In genomic region chr8:106573168-106573567, GRCm38 (mm10) we compare ENCODE assay signal across 8 mouse cellular contexts. TPM values are rescaled to one million over a fixed set of nuclear protein-coding genes. Genes with fewer than 3 reads are reported as not detected.
A peak's percentile ranks its signal among the peaks of the same experiment; 100 is the strongest.
DNase-seq lines count a peak whose midpoint lies in the region; ATAC-seq and TF ChIP-seq lines count a peak whose summit lies in the region.
"Not testable (repeated sequence)": the region's sequence is repeated elsewhere in the genome, so short reads cannot be mapped to it uniquely, and the experiment has no call there.

Gene Gm10073, minus strand, starts transcription at chr8:106573461.

- not testable (repeated sequence) for TF ChIP-seq POLR2A in bone marrow, adult 2 months (IDR thresholded peaks at IDR 0.05; ENCODE audit: borderline replicate concordance, control insufficient read depth, low read depth, low read length)

- TF ChIP-seq CTCF in E14TG2a.4 (conservative IDR thresholded peaks at IDR 0.05; ENCODE audit: low read length); bone marrow, adult 2 months (IDR thresholded peaks at IDR 0.05; ENCODE audit: control insufficient read depth, insufficient read depth, low read length): not testable (repeated sequence)

- not testable (repeated sequence) for H3K9ac ChIP-seq in heart, embryonic 16.5 days (ENCODE audit: low read length); kidney, embryonic 15.5 days; lung, embryonic 16.5 days (ENCODE audit: low read length); stomach, embryonic 15.5 days

- H3K36me3 ChIP-seq in E14TG2a.4 (ENCODE audit: insufficient read depth, low read length); heart, embryonic 16.5 days (ENCODE audit: control insufficient read depth, insufficient read depth); kidney, embryonic 15.5 days; lung, embryonic 16.5 days (ENCODE audit: control insufficient read depth, insufficient read depth, low read length); stomach, embryonic 15.5 days: not testable (repeated sequence)

- H3K27ac ChIP-seq in bone marrow, adult 2 months (ENCODE audit: control insufficient read depth, insufficient read depth, low read depth, low read length, poor library complexity); heart, embryonic 16.5 days (ENCODE audit: low read length); kidney, embryonic 15.5 days: not testable (repeated sequence)
- H3K27ac ChIP-seq in lung, embryonic 16.5 days (ENCODE audit: low read length) = 0 out of 2 replicates have a peak within 1 kb of the TSS, but pooled peaks have one; percentile 31
- H3K27ac ChIP-seq in stomach, embryonic 15.5 days = peak within 1 kb of the TSS; percentile 85

- peak within 1 kb of the TSS; percentile 45 for H3K4me3 ChIP-seq in E14TG2a.4 (replicated peaks; ENCODE audit: low read length)
- not testable (repeated sequence) for H3K4me3 ChIP-seq in bone marrow, adult 2 months (replicated peaks; ENCODE audit: control insufficient read depth, low read depth, low read length); heart, embryonic 16.5 days (ENCODE audit: low read length); kidney, embryonic 15.5 days (replicated peaks); lung, embryonic 16.5 days (ENCODE audit: low read length); stomach, embryonic 15.5 days (replicated peaks)

- H3K4me2 ChIP-seq in heart, embryonic 16.5 days (ENCODE audit: low read depth, low read length); lung, embryonic 16.5 days (ENCODE audit: low read depth, low read length): not testable (repeated sequence)
- H3K4me2 ChIP-seq in kidney, embryonic 15.5 days = peak within 1 kb of the TSS; percentile 31; the same call in 1 of the 2 replicates
- H3K4me2 ChIP-seq in stomach, embryonic 15.5 days = peak within 1 kb of the TSS; percentile 32

- not testable (repeated sequence) for ATAC-seq in heart, embryonic 16.5 days (replicated peaks; ENCODE audit: extremely low read depth, insufficient read depth, low FRiP score); kidney, embryonic 15.5 days (replicated peaks; ENCODE audit: low FRiP score); lung, embryonic 16.5 days (ENCODE audit: low read depth); stomach, embryonic 15.5 days (ENCODE audit: insufficient read depth, low FRiP score, low read depth)

- not testable (repeated sequence) for H3K9me3 ChIP-seq in E14TG2a.4 (ENCODE audit: low read length); heart, embryonic 16.5 days (replicated peaks; ENCODE audit: control insufficient read depth, low read length); kidney, embryonic 15.5 days (replicated peaks); lung, embryonic 16.5 days (ENCODE audit: control insufficient read depth, low read length); stomach, embryonic 15.5 days

- intact Hi-C loops in left cerebral cortex, postnatal 14 days (cut with DNase I) = not testable (repeated sequence)

- WGBS in bone marrow, adult 2 months = 76% methylated on average over 20 of the region's 20 CpGs
- WGBS in heart, embryonic 16.5 days = 30% methylated on average over 20 of the region's 20 CpGs
- WGBS in kidney, embryonic 15.5 days = 30% methylated on average over 20 of the region's 20 CpGs
- WGBS in lung, embryonic 16.5 days = 15% methylated on average over 19 of the region's 20 CpGs
- 26% methylated on average over 20 of the region's 20 CpGs for WGBS in stomach, embryonic 15.5 days

- H3K4me1 ChIP-seq in E14TG2a.4 (replicated peaks; ENCODE audit: low read depth, low read length); bone marrow, adult 2 months (ENCODE audit: control insufficient read depth, insufficient read depth, low read length); stomach, embryonic 15.5 days: not testable (repeated sequence)
- H3K4me1 ChIP-seq in heart, embryonic 16.5 days (ENCODE audit: control insufficient read depth, insufficient read depth, low read length) = peaks cover 11% of the 10 kb centered on the region
- peaks cover 31% of the 10 kb centered on the region for H3K4me1 ChIP-seq in kidney, embryonic 15.5 days
- H3K4me1 ChIP-seq in lung, embryonic 16.5 days (replicated peaks; ENCODE audit: control insufficient read depth, insufficient read depth, low read length) = peaks cover 13% of the 10 kb centered on the region

- H3K27me3 ChIP-seq in E14TG2a.4 (ENCODE audit: insufficient read depth, low read length); heart, embryonic 16.5 days (ENCODE audit: control insufficient read depth, insufficient read depth, low read length); kidney, embryonic 15.5 days; lung, embryonic 16.5 days (ENCODE audit: control insufficient read depth, insufficient read depth, low read depth, low read length); stomach, embryonic 15.5 days (replicated peaks): not testable (repeated sequence)

- not testable (repeated sequence) for DNase-seq in gastrocnemius, postnatal 10 days; left cerebral cortex, postnatal 14 days (ENCODE audit: low spot score in 2 of 2)

RNA-seq across cellular contexts. Expression of gene Gm10073, which starts in this region (rescaled TPM):
- 52.1 and 98.4 TPM in 2 replicates for polyA plus RNA-seq in bone marrow, adult 2 months (2011; ENCODE audit: insufficient read depth, insufficient read length, low replicate concordance, missing spikeins)
- 100 to 1,000 TPM; 111 to 136 TPM for total RNA-seq in gastrocnemius, postnatal 10 days (2021)
- 6.8 and 24.5 TPM in 2 replicates for polyA plus RNA-seq in heart, embryonic 16.5 days (2015; fragmentation: Nextera tagmentation; extraction: Ambion mirVana)
- polyA plus RNA-seq in kidney, embryonic 15.5 days (2015; fragmentation: Nextera tagmentation; extraction: Ambion mirVana) = 9.9 and 11.7 TPM in 2 replicates
- 10 to 100 TPM; 90.1 to 90.2 TPM for total RNA-seq in left cerebral cortex, postnatal 14 days (2021)
- polyA plus RNA-seq in lung, embryonic 16.5 days (2015; fragmentation: Nextera tagmentation; extraction: Ambion mirVana) = 10.5 and 19.9 TPM in 2 replicates
- 11.0 and 48.1 TPM in 2 replicates for polyA plus RNA-seq in stomach, embryonic 15.5 days (2015; fragmentation: Nextera tagmentation; extraction: Ambion mirVana)
